Mouse (Mus musculus): ENCODE results near the gene Slc22a18.
"Not testable (repeated sequence)": the region's sequence is repeated elsewhere in the genome, so short reads cannot be mapped to it uniquely, and the experiment has no call there.

The Slc22a18 gene

GRCm38 (mm10) chr7:143505411-143505810 is 31.9 kb downstream of the Slc22a18 start:
- DNase-seq = no peak

GRCm38 (mm10) chr7:143505823-143506222 is 32.3 kb downstream of the Slc22a18 start:
- peak; percentile 82 for DNase-seq

- no peak for DNase-seq
Observed at GRCm38 (mm10) chr7:143506271-143506670, 32.7 kb downstream of the Slc22a18 start.

DNA sequence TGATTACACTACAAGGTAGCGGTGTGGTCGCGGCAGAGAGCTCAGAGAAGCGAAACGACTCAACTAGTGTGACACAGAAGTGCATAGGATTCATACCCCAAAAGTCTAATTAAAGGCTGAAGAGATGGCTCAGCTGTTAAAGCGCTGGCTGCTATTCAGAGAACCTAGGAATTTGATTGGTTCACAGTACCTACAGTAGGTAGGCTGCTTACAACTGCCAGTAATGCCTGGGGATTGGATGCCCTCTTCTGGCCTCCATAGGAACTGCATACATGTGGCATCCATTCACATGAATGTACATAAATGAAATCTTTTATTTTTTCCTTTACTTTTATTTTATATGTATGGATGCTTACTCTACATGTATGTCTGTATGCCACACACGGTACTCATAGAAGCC is 33.1 kb downstream of the Slc22a18 start:
- DNase-seq = peak; percentile 75

- DNase-seq = peak; percentile 67
Observed at GRCm38 (mm10) chr7:143509566-143509965, 36.0 kb downstream of the Slc22a18 start.

- peak; percentile 81 for DNase-seq
Observed at GRCm38 (mm10) chr7:143510593-143511334, 37.2 kb downstream of the Slc22a18 start.

GRCm38 (mm10) chr7:143511335-143511712 is 37.8 kb downstream of the Slc22a18 start:
- no peak for DNase-seq

DNA sequence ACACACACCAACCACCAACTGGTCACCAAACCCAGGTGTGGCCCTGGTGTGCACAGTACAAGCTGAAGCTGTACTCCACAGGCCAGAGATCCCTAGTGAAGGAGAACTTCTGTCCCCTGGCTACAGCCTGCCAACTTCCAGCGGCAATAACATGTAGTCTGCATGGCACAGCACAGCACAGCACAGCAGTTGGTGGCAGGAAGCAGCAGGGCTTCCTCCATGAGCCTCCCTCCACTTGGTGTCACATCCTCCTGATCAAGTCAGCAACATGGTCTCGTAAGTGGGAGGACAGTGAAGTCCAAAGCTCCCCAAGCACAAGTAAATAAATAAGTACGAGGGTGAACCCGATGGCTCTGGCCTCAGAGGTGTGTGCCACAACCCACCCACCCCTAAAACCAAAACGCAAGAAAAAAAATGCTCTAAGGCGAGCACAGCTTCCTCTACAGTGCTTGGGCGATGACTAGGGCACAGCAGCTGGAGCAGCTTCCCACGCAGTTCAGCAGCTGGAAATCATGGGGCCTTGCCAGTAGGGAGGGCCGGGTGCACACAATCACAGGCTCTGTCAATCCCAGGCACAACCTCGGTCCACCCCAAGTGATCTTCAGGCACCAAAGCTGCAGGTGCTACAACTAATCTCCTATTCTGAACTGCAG is 40.4 kb downstream of the Slc22a18 start:
- DNase-seq = no peak

DNA sequence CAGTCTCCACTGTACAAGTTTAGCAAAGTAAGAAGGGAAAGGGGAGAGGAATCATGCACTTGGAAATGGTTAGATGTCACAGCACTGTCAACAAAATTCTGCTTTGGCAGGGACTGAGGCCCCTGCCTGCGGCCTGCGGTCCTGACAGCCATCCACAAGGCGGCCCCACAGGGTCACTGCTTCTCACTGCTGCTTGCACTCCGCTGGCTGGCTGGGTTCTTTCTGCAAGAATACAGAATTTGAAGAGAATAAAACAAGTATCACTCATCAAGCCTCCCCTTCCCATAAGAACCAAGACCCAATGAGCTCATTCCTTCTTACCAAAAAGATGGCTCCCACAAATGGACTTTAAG is 40.9 kb downstream of the Slc22a18 start:
- DNase-seq = no peak

DNA sequence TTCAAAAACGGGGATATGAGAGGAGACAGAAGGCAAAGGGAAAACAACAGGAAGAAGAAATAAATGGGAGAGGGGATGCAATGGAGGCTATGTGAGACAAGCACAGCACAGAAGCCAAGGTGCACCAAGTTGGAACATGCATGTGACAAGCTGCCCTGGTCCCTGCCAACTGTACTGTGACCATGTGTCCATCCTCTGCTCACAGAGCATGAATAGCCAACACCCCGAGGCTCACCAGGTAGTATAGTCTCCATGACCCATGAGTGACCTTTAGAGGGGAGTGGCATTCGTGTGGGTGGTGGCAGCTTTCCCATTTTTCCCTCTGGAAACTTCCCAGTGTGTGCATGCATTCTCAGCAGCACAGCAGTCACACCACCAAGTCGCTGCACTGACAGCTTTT is 45.8 kb downstream of the Slc22a18 start:
- no peak for DNase-seq

DNA sequence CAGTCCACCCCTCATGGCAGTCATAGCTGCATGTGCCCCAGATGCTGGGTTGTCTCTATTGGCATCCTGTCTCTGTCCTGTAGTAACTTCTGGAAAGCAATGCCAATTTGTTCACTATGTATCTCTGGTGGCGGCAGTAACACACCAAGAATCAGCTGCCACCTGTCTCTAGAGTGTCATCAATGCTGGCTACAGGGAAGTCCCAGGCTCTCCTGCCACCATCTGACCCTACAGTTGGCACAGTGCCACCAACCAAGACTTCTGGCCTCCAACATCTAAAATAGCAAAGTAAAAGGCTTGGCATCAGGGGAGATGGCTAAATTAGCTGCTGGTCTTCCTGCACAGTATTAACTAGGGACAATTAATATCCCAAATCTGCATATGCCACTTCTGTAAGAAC is 58.9 kb downstream of the Slc22a18 start:
- DNase-seq = no peak

GRCm38 (mm10) chr7:143533284-143533683 is 59.7 kb downstream of the Slc22a18 start:
- DNase-seq = no peak

- no peak for DNase-seq
Observed at GRCm38 (mm10) chr7:143536251-143536650, 62.7 kb downstream of the Slc22a18 start.

DNA sequence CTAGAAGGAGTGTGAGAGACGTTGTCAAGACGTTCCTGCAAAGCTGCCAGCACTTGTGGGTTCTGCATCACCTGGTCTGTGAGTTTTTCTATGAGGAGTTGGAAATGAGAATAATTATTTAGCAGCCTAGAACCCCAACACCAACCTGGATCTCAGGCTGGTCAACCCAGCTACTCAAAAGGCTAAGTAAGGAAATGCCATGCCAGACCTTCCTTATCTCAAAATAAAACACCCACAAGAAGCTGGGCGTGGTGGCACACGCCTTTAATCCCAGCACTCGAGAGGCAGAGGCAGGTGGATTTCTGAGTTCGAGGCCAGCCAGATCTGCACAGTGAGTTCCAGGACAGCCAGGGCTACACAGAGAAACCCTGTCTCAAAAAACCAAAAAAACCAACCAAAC is 64.7 kb downstream of the Slc22a18 start:
- not testable (repeated sequence) for DNase-seq

DNA sequence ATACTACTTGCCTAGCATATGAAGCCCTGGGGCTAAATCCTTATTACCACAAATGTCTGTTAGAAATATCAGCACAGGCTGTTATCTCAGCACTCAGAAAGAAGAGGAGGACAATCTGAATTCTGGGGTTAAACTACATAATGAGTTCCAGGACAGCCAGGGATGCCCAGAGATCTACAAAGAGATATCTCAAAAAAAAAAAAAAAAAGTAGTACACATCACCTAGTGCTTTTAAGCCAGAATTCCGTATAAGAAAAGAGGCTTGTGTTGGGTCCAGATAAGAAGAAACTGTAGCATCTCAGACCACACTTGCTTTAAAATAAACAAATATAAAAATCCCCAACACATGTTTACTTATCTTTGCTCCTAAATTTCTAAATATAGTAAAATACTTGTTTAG is 65.1 kb downstream of the Slc22a18 start:
- DNase-seq = no peak

- DNase-seq = no peak
Observed at GRCm38 (mm10) chr7:143544368-143544767, 70.8 kb downstream of the Slc22a18 start.

DNA sequence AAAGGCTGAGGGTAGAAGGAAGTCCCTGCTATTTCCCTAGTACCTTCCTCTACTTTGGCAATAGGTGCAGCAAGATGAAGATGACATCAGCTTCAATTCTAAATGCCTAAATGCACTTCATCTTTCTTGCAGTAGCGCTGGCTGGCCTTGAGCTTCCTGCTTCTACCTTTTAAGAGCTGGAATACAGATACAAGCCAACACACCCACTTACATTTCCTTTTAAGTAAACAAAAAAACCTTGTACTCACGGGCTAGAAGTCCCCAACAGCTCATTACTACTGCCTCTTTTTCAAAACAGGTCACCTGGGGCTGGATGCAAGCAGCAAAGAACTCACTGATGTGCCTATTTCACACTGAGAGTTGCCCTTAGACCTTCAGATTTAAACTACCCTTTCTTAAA is 73.0 kb downstream of the Slc22a18 start:
- no peak for DNase-seq

DNA sequence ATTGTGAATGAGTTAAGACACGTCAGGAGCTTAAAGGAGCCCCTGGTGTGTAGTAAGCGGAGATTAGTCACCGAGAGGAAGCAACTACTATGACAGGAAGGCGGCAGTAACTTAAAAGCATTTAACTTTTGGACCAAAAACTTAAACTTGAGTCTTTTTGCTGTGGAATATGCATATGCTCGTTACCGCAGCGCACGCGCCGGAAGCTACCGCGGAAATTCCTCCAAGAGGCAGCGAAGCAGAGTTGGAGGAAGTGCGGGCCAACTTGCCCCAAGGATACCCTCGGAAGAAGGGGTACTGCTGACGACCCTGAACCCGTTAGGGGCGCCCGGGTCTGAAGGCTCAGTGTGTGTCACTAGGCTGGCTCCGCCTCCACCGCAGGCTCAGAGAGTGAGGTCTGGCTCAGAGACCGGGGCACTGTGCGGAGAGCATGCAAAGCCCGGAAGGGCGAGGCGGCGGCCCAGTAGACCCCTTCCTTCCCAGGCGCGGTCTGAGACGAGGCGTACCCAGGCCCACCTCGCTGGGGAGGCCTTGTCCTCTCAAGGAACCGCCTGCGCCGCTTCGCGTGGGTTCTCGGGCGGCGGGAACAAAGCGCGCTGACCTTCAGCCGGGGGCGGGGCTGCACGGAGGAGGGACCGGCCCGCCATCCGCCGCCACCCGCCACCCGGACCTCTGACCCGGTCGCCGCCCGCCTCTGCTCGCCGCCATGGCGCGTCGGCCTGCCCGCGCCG is 74.9 kb downstream of the Slc22a18 start:
- DNase-seq = no peak
